Mouse (Mus musculus): ENCODE results near the gene Sumf2. TPM values are rescaled to one million over a fixed set of nuclear protein-coding genes. Genes with fewer than 3 reads are reported as not detected.

Gene Sumf2
- total RNA-seq (2014; rRNA removed) (5.8 and 6.0 TPM in 2 replicates), polyA plus RNA-seq (2012; rRNA removed) (8.9 and 10.2 TPM in 2 replicates)

- WGBS, result under 1% methylated on average over 22 of the region's 22 CpGs
- no peaks in the 10 kb centered on the region for H3K27me3 ChIP-seq (ENCODE audit: control insufficient read depth, insufficient read depth, low read length)
- peaks cover 17% of the 10 kb centered on the region for H3K36me3 ChIP-seq (ENCODE audit: control insufficient read depth, insufficient read depth, low read length)
- H3K4me1 ChIP-seq (ENCODE audit: control insufficient read depth, insufficient read depth, low read length), result no peaks in the 10 kb centered on the region
- peak within 1 kb of the TSS; percentile 84 for H3K9ac ChIP-seq (ENCODE audit: low read depth, low read length)
- TF ChIP-seq POLR2A (IDR thresholded peaks at IDR 0.05; ENCODE audit: extremely low read depth, insufficient read depth, low read length) (peak; percentile 83), CTCF (IDR thresholded peaks at IDR 0.05; ENCODE audit: low read depth, low read length) (0 out of 2 replicates have a peak, but pooled peaks have one; percentile 18)
- H3K27ac ChIP-seq (replicated peaks; ENCODE audit: insufficient read depth, low read depth, low read length), result peak within 1 kb of the TSS; percentile 39; the same call in 1 of the 2 replicates
- peak within 1 kb of the TSS; percentile 70 for H3K4me3 ChIP-seq (ENCODE audit: insufficient read depth, low read depth, low read length)
- peak; percentile 90 for DNase-seq (ENCODE audit: extremely low read depth, low read depth, low spot score)
- peaks cover 3% of the 10 kb centered on the region; the same call in 1 of the 2 replicates for H3K79me2 ChIP-seq (ENCODE audit: control insufficient read depth, insufficient read depth, low read length)
Measured at GRCm38 (mm10) chr5:129846752-129847557, at the start of gene Sumf2. Gene Sumf2, plus strand, starts transcription at chr5:129846986.

- H3K36me3 ChIP-seq (ENCODE audit: control insufficient read depth, insufficient read depth, low read length), result peaks cover 17% of the 10 kb centered on the region
- no peak overlapping the region for H3K27ac ChIP-seq (replicated peaks; ENCODE audit: insufficient read depth, low read depth, low read length)
- H3K79me2 ChIP-seq (ENCODE audit: control insufficient read depth, insufficient read depth, low read length), result peaks cover 3% of the 10 kb centered on the region; the same call in 1 of the 2 replicates
- no peak overlapping the region for H3K9ac ChIP-seq (ENCODE audit: low read depth, low read length)
- TF ChIP-seq POLR2A (IDR thresholded peaks at IDR 0.05; ENCODE audit: extremely low read depth, insufficient read depth, low read length), result no peak
- no peak for TF ChIP-seq CTCF (IDR thresholded peaks at IDR 0.05; ENCODE audit: low read depth, low read length)
- DNase-seq (ENCODE audit: extremely low read depth, low read depth, low spot score), result peak; percentile 51
- 38% methylated on average over 5 of the region's 5 CpGs for WGBS
- H3K4me3 ChIP-seq (ENCODE audit: insufficient read depth, low read depth, low read length), result no peak overlapping the region
- no peaks in the 10 kb centered on the region for H3K4me1 ChIP-seq (ENCODE audit: control insufficient read depth, insufficient read depth, low read length)
- H3K27me3 ChIP-seq (ENCODE audit: control insufficient read depth, insufficient read depth, low read length), result no peaks in the 10 kb centered on the region
Measured at GRCm38 (mm10) chr5:129844848-129845247, 1.9 kb upstream of the Sumf2 start.

GRCm38 (mm10) chr5:129847558-129847820 lies 703 bp downstream of the Sumf2 start:
- no peak for DNase-seq (ENCODE audit: extremely low read depth, low read depth, low spot score)
- Histone ChIP-seq H3K4me1 (ENCODE audit: control insufficient read depth, insufficient read depth, low read length) (no peaks in the 10 kb centered on the region), H3K4me3 (ENCODE audit: insufficient read depth, low read depth, low read length) (peak overlapping the region; percentile 70), H3K27me3 (ENCODE audit: control insufficient read depth, insufficient read depth, low read length) (no peaks in the 10 kb centered on the region), H3K27ac (replicated peaks; ENCODE audit: insufficient read depth, low read depth, low read length) (no peak overlapping the region), H3K79me2 (ENCODE audit: control insufficient read depth, insufficient read depth, low read length) (peaks cover 3% of the 10 kb centered on the region; the same call in 1 of the 2 replicates), H3K9ac (ENCODE audit: low read depth, low read length) (peak overlapping the region; percentile 58), H3K36me3 (ENCODE audit: control insufficient read depth, insufficient read depth, low read length) (peaks cover 17% of the 10 kb centered on the region)
- TF ChIP-seq POLR2A (IDR thresholded peaks at IDR 0.05; ENCODE audit: extremely low read depth, insufficient read depth, low read length), result no peak
- no peak for TF ChIP-seq CTCF (IDR thresholded peaks at IDR 0.05; ENCODE audit: low read depth, low read length)
- WGBS, result 20% methylated on average over 8 of the region's 8 CpGs

- no peaks in the 10 kb centered on the region for H3K79me2 ChIP-seq (ENCODE audit: control insufficient read depth, insufficient read depth, low read length)
- TF ChIP-seq CTCF (IDR thresholded peaks at IDR 0.05; ENCODE audit: low read depth, low read length), result no peak
- no peak for TF ChIP-seq POLR2A (IDR thresholded peaks at IDR 0.05; ENCODE audit: extremely low read depth, insufficient read depth, low read length)
- DNase-seq (ENCODE audit: extremely low read depth, low read depth, low spot score), result no peak
- no peaks in the 10 kb centered on the region for H3K27me3 ChIP-seq (ENCODE audit: control insufficient read depth, insufficient read depth, low read length)
- WGBS, result 79% methylated on average over 5 of the region's 5 CpGs
- H3K9ac ChIP-seq (ENCODE audit: low read depth, low read length), result no peak overlapping the region
- no peak overlapping the region for H3K4me3 ChIP-seq (ENCODE audit: insufficient read depth, low read depth, low read length)
- no peaks in the 10 kb centered on the region for H3K4me1 ChIP-seq (ENCODE audit: control insufficient read depth, insufficient read depth, low read length)
- H3K27ac ChIP-seq (replicated peaks; ENCODE audit: insufficient read depth, low read depth, low read length), result no peak overlapping the region
- peaks cover 19% of the 10 kb centered on the region for H3K36me3 ChIP-seq (ENCODE audit: control insufficient read depth, insufficient read depth, low read length)
Measured at GRCm38 (mm10) chr5:129855163-129855562, 8.4 kb downstream of the Sumf2 start.

- no peak overlapping the region for H3K27ac ChIP-seq (replicated peaks; ENCODE audit: insufficient read depth, low read depth, low read length)
- WGBS, result 94% methylated on average over 5 of the region's 5 CpGs
- peaks cover 19% of the 10 kb centered on the region for H3K36me3 ChIP-seq (ENCODE audit: control insufficient read depth, insufficient read depth, low read length)
- TF ChIP-seq CTCF (IDR thresholded peaks at IDR 0.05; ENCODE audit: low read depth, low read length) (peak; percentile 16; the same call in 1 of the 2 replicates), POLR2A (IDR thresholded peaks at IDR 0.05; ENCODE audit: extremely low read depth, insufficient read depth, low read length) (no peak)
- H3K9ac ChIP-seq (ENCODE audit: low read depth, low read length), result no peak overlapping the region
- no peak for DNase-seq (ENCODE audit: extremely low read depth, low read depth, low spot score)
- no peaks in the 10 kb centered on the region for H3K79me2 ChIP-seq (ENCODE audit: control insufficient read depth, insufficient read depth, low read length)
- H3K27me3 ChIP-seq (ENCODE audit: control insufficient read depth, insufficient read depth, low read length), result no peaks in the 10 kb centered on the region
- H3K4me3 ChIP-seq (ENCODE audit: insufficient read depth, low read depth, low read length), result no peak overlapping the region
- H3K4me1 ChIP-seq (ENCODE audit: control insufficient read depth, insufficient read depth, low read length), result no peaks in the 10 kb centered on the region
Measured at GRCm38 (mm10) chr5:129856414-129856813, 9.6 kb downstream of the Sumf2 start.

- no peak overlapping the region for H3K27ac ChIP-seq (replicated peaks; ENCODE audit: insufficient read depth, low read depth, low read length)
- peaks cover 9% of the 10 kb centered on the region for H3K36me3 ChIP-seq (ENCODE audit: control insufficient read depth, insufficient read depth, low read length)
- over 99% methylated on average over 6 of the region's 6 CpGs for WGBS
- no peak overlapping the region for H3K4me3 ChIP-seq (ENCODE audit: insufficient read depth, low read depth, low read length)
- no peaks in the 10 kb centered on the region for H3K79me2 ChIP-seq (ENCODE audit: control insufficient read depth, insufficient read depth, low read length)
- no peaks in the 10 kb centered on the region for H3K27me3 ChIP-seq (ENCODE audit: control insufficient read depth, insufficient read depth, low read length)
- no peak overlapping the region for H3K9ac ChIP-seq (ENCODE audit: low read depth, low read length)
- TF ChIP-seq POLR2A (IDR thresholded peaks at IDR 0.05; ENCODE audit: extremely low read depth, insufficient read depth, low read length) (no peak), CTCF (IDR thresholded peaks at IDR 0.05; ENCODE audit: low read depth, low read length) (no peak)
- no peak for DNase-seq (ENCODE audit: extremely low read depth, low read depth, low spot score)
- no peaks in the 10 kb centered on the region for H3K4me1 ChIP-seq (ENCODE audit: control insufficient read depth, insufficient read depth, low read length)
Measured at GRCm38 (mm10) chr5:129862325-129862724, 15.5 kb downstream of the Sumf2 start.
